Mouse (Mus musculus) spleen, adult 18-20 months (tissue): Measurements from ENCODE around the gene Lhfp.
"Not testable (repeated sequence)": the region's sequence is repeated elsewhere in the genome, so short reads cannot be mapped to it uniquely, and the experiment has no call there.

Experiments used
- DNase-seq, 2 experiments: peaks; one replicate each; pipeline ENCODE4 v3.0.0; 2022; ENCODE audit warnings: mixed read lengths in 2 of 2

Lhfp gene

GRCm38 (mm10) chr3:53100803-53101202 is 59.5 kb downstream of the Lhfp start:
- no peak for DNase-seq

DNA sequence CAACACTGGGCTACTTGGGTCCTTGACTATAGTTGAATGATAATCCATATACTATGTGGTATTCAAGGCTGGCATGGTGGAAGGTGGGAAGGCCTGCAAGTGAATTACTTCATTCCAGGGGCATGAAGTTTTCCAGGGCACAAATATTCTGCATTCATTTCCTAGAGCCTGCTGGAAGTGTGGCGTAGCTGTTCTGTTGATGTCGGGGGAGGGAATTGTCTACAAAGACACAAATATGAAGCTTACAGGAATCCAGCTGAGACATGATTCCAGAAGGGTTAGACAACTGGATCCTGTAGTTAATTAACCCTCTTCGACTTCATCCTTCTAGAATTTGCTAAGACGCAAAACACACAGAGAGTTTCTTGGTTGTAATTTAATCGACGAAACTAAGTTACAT is 60.4 kb downstream of the Lhfp start:
- DNase-seq = no peak

DNA sequence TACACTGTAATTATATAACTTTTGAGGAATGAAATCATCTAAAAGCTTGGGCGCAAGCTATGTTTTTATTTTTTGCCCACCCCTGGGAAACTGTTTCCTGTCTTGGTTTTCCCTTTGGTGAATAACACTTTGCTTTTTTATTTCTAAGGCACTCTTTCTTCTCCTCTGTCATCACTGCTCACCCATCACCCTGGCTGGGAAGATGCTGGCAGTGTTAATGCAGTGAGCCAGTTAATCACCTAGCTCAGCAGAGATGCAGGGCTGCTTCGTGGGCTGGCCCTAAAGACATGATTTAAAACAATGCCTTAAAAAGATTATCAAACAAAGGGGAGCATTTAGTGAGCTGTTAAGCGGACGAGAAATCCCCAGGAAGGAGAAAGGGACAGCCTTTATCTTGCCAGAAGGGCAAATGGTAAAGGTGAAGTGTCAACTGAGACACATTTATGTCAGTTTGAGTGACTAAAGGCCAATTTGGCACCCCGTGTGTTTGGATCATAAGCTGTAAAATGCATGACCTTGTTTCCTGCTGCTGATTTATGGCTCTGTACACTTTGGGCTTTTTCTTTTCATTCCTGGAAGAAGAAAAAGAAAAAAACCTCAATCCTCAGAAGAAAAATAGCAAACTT is 60.9 kb downstream of the Lhfp start:
- no peak for DNase-seq

GRCm38 (mm10) chr3:53102757-53103153 is 61.4 kb downstream of the Lhfp start:
- DNase-seq = no peak

- DNase-seq = no peak
These were observed 67.5 kb downstream of the Lhfp start for GRCm38 (mm10) chr3:53108594-53109373.

DNA sequence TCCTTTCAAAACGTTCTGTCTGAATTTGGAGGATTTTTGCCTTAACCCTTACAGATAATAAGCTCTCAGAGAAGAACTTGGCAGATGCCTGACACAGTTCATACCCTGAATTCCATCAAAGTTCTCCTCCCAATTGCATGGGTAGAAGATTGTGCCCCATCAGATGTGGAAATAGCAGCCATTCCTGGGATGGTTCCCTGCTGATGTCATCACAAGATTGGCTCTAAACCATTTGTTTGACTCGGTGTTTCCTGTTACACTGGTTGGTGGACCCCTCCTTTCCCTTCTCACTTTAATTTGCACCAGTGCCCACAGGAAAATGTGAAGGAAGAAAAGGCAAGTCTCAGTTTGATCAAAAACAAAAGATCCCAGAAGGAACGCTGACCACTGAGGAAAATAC is 68.6 kb downstream of the Lhfp start:
- no peak for DNase-seq

DNA sequence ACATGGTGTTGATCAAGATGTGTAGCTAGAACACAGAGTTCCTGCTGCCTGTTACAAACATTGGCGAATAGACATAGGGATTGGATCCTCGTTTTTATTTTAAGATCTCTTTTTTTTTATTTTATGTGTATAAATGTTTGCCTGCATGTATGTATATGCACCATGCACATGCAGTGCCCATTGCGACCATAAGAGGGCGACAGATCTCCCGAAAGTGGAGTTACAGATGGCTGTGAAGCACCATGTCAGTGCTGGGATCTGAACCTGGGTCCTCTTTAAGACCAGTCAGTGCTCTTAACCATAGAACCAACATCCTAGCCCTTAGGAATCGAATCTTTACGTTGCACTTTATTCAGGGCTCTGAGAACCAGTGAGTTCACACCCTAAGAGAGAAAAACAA is 70.7 kb downstream of the Lhfp start:
- no peak for DNase-seq

- not testable (repeated sequence) for DNase-seq
These were observed 77.4 kb downstream of the Lhfp start for GRCm38 (mm10) chr3:53118755-53119154.

DNA sequence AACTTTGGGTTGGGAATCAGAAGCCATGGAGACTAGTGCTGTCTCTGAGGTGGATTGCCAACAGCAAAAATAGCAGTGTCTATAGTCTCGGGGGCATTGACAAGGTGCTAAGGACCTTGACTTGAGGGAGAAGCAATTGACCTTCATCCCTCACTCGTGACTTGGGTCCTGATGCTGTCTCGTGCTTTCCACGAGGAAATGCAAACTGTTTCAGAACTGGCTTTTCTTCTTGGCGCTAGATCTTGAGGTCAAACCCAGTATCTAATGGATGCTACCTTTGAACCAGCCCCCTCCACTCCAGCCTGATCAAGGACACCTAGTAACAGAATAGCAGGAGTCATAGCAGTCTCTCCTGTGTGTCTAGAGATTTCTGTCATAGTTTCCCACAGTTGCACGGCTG is 78.7 kb downstream of the Lhfp start:
- no peak for DNase-seq

- no peak for DNase-seq
These were observed 84.2 kb downstream of the Lhfp start for GRCm38 (mm10) chr3:53125495-53125894.

GRCm38 (mm10) chr3:53138785-53139184 is 97.5 kb downstream of the Lhfp start:
- DNase-seq = no peak

DNA sequence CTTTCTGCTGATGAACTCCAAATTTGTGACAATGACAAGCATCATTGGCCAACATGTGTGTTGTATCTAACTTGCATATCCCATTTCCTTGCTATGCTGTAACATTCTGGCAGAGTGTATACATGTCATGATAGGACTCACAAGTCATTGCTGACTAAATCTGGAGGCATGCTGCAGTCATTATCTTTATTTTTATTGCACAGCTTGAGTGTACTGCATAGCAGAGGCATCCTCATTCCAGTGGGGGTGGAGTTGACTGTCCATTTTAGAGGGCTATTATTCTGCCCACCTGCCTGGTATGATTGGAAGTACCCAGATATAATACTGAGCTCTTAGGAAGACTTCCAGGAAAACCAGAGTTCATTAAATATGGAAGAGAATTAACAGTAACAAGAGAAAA is 97.9 kb downstream of the Lhfp start:
- DNase-seq = no peak

DNA sequence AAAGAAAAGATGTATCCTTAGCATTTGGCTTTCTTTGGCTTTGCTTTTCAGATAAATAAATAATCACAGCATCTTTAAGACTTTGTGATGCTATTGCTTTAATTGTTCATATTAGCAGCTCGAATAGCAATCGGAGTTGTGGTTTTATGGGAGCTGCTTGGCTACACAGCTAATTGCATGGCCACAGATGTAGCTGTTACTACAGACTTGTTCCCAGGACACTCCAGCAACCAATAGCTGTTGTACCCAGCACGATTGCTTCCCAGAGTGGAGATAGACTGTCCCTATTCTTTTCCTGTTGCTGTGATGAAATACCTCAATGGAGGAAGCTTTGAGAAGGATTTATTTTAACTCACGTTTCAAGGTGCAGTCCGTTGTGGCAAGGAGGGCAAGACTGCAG is 98.3 kb downstream of the Lhfp start:
- no peak for DNase-seq

DNA sequence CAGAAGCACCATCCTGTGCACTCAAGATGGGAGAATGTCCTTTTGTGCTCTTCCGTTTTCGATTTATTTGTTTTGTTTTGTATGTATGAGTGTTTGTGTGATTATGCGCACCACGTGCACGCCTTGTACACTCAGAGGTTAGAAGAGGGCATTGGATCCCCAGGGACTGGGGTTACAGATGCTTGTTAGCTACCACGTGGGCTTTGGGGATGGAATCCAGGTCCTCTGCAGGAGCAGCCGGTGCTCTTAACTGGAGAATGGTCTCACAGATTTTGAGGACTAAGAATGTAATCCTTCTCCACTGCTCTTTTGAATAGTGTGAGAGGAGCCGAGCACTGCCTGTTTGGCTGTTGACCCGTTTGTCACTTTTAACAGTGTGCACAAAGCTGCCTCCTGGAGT is 101.2 kb downstream of the Lhfp start:
- DNase-seq = no peak

GRCm38 (mm10) chr3:53145526-53145925 is 104.2 kb downstream of the Lhfp start:
- DNase-seq = no peak

DNA sequence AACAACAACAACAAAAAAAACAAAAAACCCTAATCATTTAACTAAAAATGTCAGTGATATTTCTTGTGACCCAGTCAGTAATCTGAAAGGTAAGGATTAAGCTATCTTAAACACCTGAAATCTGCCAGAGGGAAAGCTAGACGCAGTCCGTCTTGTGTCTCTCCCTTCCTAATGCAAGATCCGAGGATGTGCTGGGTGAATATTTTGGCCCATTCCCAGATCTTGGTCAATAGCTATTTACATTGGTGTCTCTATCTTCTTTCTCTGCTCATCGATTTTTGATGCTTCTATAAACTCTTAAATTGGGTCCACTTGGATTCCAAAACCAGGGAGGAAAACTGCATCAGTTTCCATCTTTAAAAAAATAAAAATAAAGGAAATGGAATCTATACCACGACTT is 104.6 kb downstream of the Lhfp start:
- DNase-seq = no peak

DNA sequence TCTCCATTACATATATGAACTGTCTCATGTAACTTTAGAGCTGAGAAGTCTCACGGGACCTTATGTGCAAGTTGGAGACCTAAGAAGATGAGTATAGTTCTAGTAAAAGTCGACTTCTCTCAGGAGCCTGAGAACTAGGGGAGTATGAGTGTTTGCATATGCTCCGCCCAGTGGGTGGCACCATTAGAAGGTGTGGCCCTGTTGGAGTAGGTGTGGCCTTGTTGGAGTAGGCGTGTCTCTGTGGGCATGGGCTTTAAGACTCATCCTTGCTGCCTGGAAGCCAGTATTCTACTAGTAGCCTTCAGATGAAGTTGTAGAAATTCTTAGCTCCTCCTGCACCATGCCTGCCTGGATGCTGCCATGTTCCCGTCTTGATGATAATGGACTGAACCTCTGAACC is 105.7 kb downstream of the Lhfp start:
- no peak for DNase-seq

- no peak for DNase-seq
These were observed 107.4 kb downstream of the Lhfp start for GRCm38 (mm10) chr3:53148751-53149150.

DNA sequence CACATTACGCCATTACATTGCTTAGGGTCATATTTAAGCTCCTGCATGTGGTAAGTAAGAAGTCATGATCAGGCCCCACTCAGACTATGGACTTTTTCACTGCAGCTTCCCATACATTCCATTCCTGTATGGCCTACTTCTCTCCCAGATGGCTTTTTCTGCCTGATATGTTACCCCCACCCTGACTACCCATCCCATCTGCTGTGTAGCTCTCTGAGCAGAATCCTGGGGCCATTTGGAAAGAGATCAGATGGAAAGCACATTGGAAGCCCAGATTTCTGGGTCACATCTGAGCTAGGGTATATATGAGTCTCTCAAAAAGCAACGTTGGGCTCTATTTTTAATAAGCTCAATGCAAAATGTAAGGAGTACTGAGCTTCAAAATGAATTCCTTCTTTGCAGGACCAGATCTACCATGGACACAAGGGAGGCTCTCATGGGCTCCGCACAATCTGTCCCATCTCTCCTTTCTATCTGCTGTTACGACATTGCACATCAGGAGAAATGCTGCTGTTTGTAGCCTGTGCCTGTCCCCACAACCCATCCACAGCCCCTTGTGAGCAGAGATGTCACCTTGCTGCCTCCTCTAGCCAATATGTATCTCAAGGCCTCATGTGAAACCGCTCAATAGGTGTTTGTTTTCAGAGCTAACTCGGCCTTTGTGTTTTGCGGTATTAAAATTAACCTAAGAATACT is 108.4 kb downstream of the Lhfp start:
- no peak for DNase-seq

GRCm38 (mm10) chr3:53151081-53151480 is 109.8 kb downstream of the Lhfp start:
- no peak for DNase-seq

GRCm38 (mm10) chr3:53151607-53152006 is 110.3 kb downstream of the Lhfp start:
- no peak for DNase-seq

GRCm38 (mm10) chr3:53161963-53162362 is 120.6 kb downstream of the Lhfp start:
- no peak for DNase-seq

DNA sequence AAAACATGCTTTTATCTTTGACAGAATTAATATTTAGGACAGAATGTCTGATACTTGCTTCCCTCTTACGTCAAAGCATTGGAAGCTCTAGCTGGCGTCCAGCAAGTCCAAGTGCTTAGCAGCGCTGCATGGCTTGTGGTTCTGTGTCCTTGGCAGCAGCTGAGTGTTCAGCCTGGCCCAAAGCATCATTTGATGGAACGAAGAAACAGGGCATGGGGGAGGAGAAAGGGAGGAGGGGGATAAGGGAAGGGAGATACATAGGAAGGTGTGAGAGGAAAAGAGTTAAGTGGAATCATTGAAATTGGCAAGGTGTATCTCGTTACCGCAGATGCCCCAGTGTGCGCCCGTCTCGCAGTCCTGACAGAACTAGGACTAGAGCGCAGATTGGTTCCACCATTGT is 124.0 kb downstream of the Lhfp start:
- DNase-seq = no peak

DNA sequence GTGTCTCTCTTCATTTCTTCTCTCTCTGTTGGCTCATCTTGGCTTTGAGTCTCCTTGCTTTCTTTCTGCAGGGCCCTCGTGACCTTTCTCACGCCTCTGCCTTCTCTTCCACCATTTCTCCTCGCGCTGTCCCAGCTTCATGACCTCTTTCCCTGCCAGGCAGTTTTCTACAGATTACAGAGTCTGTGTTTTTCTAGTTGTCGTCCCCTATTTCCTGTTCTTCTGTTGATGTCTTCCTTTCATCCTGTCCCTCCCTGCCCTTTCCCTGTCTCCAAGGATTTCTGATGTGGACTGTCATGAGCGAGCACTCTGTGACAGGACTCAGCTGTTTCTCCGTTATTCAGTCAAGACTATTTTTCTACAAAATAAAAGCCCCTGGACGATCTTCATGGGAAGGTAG is 124.7 kb downstream of the Lhfp start:
- DNase-seq = no peak
